Mouse (Mus musculus) G1E-ER4 (cell line): ENCODE data around the gene Cnot4. TPM values are rescaled to one million over a fixed set of nuclear protein-coding genes. Genes with fewer than 3 reads are reported as not detected.

ENCODE experiments used
- GATA1 ChIP-seq: IDR thresholded peaks from one replicate; pipeline ENCODE4 v1.8.0; 2012; ENCODE audit warnings: low read length, inconsistent platforms
- polyA plus RNA-seq: library from polyadenylated mRNA; stranded (reverse); fragments of >175 nt; gene quantifications from 2 replicates; pipeline ENCODE4 v1.2.3, GENCODE M21; 2012

Cnot4 gene
- 2.6 and 7.7 TPM in 2 replicates for polyA plus RNA-seq

DNA sequence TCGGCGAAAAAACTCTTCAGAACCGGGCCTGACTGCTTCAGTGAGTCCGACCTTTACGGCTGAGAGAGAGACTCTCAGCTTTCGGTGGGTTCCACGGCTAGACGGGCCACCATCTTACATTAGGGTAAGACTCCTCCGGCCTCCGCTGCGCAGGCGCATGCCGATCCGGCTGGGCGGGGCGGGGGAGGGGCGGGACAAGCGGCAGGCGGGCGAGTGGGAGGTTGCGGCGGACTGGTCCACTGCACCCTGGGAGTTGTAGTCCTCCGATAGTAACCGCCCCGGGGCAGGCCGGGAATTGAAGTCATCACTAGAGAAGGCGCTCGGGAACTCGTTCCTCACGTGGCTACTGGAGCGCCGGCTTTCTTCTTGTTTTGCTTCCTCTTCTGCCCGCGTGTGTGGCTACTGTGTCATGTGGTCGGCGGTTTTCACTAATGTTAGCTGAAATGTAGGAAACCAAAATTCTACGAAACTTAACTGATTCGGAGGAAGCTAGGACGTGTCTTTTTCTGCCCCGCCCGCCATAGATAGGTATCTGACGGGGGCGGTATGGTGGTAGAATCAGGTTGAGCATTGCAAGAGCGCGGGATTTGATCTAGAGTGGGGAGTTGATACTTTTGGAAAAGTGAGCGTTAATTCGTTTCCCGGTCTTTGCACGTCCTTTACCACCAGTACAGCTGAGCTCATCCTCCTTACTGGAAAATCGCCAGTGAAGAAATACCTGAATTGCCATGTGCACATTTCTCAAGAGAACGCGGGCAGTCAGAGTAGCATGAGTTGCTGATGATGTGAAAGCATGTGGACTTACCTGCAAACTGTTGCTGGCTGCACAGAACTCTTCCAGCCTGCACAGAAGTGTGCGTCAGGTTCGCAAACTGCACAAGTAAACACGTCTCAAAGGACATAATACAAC lies at the start of gene Cnot4:
Gene Cnot4 (minus strand): TSS at position 146 of the 910 bp plus-strand sequence.
- TF ChIP-seq GATA1: no peak

- TF ChIP-seq GATA1: no peak
Measured at GRCm38 (mm10) chr6:35177650-35178272, 44.2 kb upstream of the Cnot4 start.

DNA sequence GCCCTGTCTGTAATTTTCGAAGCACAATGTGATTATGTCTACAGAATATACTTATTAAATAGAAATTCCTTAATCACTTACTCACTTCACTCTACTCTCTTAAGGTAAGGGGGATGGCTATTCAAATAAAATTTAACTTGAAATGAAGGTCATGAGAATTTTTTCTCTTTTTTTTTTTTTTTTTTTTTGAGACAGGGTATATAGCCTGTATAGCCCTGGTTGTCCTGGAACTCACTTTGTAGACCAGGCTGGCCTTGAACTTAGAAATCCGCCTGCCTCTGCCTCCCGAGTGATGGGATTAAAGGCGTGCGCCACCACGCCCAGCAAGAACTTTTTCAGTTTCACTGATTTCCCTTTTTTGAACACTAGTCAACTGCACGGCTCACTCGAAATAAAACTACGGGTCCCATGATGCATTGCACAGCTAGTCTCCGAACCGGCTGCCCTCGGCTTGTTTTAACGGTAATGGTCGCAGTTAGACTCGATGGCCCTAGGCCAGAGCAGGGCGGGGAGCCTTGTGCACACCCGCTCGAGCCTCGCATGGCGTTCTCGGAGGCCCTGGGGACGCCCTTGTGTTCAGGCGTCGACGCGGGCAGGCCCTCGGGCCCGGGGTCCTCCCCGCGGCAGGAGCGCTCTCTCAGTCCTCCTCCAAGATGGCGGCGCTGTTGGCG lies 43.6 kb upstream of the Cnot4 start, which contains the start of gene Nup205:
Gene Nup205 (plus strand): TSS at position 443 of the 671 bp plus-strand sequence.
- no peak for TF ChIP-seq GATA1

GRCm38 (mm10) chr6:35173181-35173580 lies 39.7 kb upstream of the Cnot4 start:
- no peak for TF ChIP-seq GATA1

- TF ChIP-seq GATA1: no peak
Measured at GRCm38 (mm10) chr6:35169250-35169649, 35.7 kb upstream of the Cnot4 start.

GRCm38 (mm10) chr6:35154540-35154939 lies 21.0 kb upstream of the Cnot4 start:
- TF ChIP-seq GATA1: no peak

DNA sequence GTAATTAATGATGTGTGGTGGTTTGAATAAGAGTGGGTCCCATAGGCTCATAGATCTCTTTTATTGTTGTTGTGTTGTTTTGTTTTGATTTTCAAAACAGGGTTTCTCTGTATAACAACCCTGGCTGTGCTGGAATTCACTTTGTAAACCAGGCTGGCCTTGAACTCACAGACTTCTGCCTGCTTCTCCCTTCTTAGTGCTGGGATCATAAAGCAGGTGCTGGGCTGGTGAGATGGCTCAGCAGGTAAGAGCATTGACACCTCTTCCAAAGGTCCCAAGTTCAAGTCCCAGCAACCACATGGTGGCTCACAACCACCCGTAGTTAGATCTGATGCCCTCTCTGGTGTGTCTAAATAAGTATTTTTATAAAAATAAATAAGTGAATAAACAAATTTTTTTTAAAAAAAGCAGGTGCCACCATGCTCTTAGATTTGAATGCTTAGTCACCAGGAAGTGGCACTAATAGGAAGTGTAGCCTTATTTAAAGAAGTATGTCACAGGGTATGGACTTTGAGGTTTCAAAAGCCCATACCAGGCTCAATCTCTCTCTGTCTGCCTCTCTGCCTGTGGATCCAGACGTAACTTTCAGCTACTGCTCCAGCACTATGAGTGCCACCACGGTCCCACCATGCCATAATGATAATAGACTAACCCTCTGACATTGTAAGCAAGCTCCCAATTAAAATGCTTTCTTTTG lies 14.3 kb upstream of the Cnot4 start:
- TF ChIP-seq GATA1: no peak

DNA sequence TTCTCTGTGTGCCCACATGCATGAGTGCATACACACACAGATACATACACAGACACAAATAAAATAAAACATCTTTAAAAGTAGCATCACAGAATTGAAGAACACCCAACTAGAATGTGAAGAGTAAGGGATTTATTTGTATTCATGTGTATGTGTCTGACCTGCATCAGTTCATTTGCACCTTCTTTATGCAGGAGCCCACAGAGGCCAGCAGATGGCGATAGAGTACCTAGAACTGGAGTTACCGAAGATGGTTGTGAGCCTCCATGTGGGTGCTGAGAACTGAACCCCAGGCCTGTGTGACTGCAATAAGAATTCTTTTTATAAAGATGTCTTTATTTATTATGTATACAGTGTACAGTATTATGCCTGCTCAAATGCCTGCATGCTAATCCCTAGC lies 12.0 kb upstream of the Cnot4 start:
- no peak for TF ChIP-seq GATA1

- no peak for TF ChIP-seq GATA1
Measured at GRCm38 (mm10) chr6:35140351-35140750, 6.8 kb upstream of the Cnot4 start.

DNA sequence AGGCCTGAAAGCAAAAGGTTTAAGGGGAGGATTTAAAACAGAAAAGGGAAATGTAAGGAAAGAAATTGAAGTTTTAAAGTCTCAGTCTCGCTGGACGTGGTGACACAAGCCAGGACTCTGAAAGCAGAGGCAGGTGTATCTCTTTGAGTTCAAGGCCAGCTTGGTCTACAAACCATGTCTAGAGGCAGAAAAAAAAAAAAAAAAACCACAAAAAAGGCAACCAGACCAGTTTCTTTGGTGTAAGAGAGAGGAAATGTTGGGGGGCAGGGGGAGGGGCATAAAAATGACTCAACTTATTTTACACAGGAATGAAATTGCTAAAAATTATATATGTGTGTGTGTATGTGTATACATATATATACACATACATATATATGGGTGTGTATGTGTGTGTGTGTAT lies 1.3 kb upstream of the Cnot4 start:
- TF ChIP-seq GATA1: no peak

DNA sequence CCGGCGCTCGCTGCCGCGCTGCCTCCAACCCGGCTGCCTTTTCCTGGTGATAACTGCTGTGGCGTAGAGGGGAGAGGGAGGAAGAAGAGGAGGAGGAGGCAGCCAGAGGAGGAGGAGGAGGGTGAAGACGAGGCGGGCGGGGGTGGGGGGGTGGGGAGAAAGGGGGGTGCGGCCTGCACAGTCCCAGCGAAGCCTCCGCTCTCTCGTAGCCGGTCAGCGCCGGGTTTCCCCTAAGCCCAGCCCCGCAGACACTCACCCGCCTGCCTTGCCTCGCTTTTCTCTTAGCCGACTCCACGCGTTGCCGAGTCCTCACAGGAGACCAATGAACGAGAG lies 312 bp downstream of the Cnot4 start:
- no peak for TF ChIP-seq GATA1

- no peak for TF ChIP-seq GATA1
Measured at GRCm38 (mm10) chr6:35132806-35133205, 718 bp downstream of the Cnot4 start.

DNA sequence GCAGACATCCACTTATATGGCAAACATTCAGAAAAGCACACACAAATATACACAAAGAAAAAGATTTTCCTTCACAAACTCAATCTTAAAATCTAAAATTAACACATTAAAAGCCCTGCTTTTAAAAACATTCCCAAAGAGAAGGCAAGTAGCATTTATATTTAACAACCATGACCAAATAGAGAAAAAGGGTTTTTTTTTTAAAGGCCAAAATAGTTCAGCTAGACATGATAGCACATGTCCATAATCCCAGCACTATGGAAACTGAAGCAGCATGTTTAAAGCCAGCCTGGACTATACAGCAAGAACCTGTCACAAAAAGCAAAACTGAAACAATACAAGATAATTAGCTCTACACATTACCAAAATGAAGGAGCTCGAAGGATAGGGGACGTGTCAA lies 11.0 kb downstream of the Cnot4 start:
- no peak for TF ChIP-seq GATA1

GRCm38 (mm10) chr6:35121925-35122324 lies 11.6 kb downstream of the Cnot4 start:
- TF ChIP-seq GATA1: no peak

DNA sequence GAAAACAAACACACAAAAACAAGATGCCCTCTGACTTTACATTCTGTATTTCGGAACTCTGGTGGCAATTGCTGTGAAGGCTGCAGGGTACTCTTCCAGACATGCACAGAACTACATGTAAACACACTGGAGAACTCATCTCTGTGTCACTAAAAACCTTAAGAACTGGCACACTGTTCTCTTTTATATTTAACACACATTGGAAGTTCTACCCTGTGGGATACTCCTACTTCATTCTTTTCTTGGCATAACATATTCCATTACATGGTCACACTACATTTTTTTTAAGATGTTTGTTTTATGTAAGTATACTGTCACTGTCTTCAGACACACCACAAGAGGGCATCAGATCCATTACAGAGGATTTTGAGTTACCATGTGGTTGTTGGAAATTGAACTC lies 31.1 kb downstream of the Cnot4 start:
- TF ChIP-seq GATA1: no peak

DNA sequence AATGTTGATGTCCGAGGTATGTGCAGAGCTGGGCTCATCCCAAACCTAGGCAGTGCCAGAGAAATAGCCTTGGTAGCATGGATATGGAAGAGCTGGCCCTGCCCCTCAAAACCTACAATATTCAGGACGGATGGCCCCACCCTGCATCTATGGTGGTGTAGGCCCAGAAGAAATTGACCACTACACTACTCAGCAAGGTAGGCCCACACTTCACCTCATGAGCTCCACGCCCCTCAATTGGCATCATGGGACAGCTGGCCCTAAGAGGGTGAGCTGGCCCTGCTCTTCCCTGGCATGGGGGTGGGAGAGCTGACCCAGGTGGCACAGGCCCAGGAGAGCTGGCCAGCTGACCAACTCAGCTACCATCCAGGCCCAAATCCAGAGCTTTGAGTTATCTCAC lies 48.6 kb downstream of the Cnot4 start:
- no peak for TF ChIP-seq GATA1
